Mouse (Mus musculus) granulocyte monocyte progenitor cell, adult 5-6 weeks (primary cell): ENCODE measurements around the gene Tmem158. TPM values are rescaled to one million over a fixed set of nuclear protein-coding genes. Genes with fewer than 3 reads are reported as not detected.

Experiments
- ATAC-seq: replicated peaks from 2 replicates; pipeline ENCODE4 v1.8.0; 2016; ENCODE audit warnings: mild to moderate bottlenecking, moderate TSS enrichment, inconsistent platforms; ENCODE audit not compliant: poor library complexity, severe bottlenecking
- total RNA-seq, 2 experiments: library from RNA; stranded (forward) in 1 of 2; stranded (reverse) in 1 of 2; fragments of 200-712, 200-1000 nt in 1 of 2; fragments of >200 nt in 1 of 2; fragmentation: Nextera tagmentation in 1 of 2; gene quantifications; 2 replicates each; pipeline ENCODE4 v1.2.3; 2014 to 2017

Tmem158 gene
- total RNA-seq (2014; fragmentation: Nextera tagmentation) (2.3 TPM in 1 of 2 replicates, not detected in the other), total RNA-seq (2017) (0.65 TPM in 1 of 2 replicates, not detected in the other)

GRCm38 (mm10) chr9:123260611-123261021, at the start of gene Tmem158:
TSS of gene Tmem158 (minus strand) at chr9:123260764.
- peak; percentile 94 for ATAC-seq

DNA sequence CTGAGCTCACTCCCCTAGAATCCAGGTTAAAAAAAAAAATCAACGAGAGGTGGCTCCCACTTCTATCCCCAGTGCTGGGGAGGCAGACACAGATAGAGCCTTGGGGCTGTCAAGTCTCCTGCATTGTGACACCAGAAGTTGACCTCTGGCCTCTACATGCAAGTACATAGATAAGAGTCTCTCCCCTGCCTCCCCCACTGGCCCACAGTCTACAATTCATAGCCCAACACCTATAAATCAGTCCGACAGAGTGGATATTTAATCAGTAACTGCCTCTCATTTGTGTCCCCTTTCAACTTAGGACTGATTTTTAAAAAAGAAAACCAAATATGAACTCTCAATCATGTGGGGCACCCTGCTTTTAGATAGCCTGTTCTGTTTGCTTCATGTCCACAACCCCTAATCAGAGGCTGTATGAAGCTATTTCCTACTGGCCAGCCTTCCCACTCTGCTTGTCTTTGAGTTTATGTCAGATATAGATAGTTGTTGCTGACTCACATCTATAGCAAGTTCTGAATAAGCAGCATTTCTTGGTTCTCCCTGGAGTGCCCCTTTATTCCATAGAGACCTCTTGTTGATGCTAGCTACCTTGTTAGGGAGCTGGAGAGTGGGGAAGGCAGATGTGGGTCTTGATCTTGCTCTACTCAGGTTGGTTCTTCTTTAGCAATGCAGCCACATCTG, 49.3 kb upstream of the Tmem158 start:
- ATAC-seq = no peak

DNA sequence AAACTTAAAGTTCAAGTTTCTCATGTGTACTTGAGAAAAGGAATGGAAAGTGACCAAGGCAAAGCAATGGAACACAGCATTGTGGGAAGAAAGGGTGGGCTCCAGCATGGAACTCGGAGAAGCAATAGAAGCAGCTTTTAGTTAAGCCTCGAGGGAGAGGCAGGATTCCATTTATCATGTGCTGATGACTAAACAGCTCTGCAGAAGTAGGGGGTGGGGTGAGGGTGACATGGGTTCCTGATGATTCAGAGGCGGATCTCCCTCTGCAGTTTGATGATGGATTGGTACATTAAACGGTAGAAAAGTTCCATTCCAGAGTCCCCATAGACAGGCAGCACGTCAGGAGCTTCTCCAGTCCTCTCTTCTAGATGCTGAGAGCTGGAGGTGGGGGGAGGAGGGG, 48.5 kb upstream of the Tmem158 start:
- ATAC-seq = no peak

- ATAC-seq = no peak
These were observed 44.4 kb upstream of the Tmem158 start for GRCm38 (mm10) chr9:123304917-123305316.

GRCm38 (mm10) chr9:123303952-123304351, 43.4 kb upstream of the Tmem158 start:
- ATAC-seq = no peak

GRCm38 (mm10) chr9:123302759-123303313, 42.3 kb upstream of the Tmem158 start:
- no peak for ATAC-seq

DNA sequence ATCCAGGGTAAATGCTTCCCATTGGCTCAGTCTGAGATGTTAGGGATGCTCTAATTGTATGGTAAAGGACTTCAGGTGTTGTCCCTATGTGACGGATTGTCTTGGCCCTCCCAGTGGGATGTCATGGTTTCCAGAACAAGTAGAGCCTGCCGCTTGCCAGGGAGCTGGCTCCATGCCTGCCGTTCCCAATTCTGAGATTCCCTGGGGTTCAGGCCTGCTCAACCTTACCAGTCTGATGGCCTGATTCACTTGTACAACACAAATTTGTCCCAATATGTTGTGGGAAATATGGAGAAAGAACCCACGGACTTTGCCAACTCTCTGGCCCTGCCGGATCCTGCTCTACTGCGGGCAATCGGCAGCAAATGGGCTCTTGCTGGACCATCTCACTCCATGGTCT, 37.3 kb upstream of the Tmem158 start:
- ATAC-seq = no peak

DNA sequence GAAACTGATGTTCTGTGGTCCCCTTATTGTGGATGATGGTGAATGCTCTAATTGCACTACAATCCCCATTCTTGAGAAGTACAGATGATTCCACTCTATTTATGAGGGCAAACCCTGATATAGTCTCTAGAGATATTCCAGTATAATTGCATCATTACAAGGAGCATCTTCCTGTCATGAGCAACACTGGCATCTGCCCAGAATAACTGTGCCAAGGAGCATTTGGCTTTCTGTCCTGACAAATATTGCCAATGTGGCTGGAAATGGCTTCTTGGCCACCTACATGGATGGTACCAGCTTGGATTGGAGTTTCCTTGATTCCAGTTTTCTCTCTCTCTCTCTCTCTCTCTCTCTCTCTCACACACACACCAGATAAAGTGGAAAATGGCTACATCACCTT, 35.7 kb upstream of the Tmem158 start:
- no peak for ATAC-seq

DNA sequence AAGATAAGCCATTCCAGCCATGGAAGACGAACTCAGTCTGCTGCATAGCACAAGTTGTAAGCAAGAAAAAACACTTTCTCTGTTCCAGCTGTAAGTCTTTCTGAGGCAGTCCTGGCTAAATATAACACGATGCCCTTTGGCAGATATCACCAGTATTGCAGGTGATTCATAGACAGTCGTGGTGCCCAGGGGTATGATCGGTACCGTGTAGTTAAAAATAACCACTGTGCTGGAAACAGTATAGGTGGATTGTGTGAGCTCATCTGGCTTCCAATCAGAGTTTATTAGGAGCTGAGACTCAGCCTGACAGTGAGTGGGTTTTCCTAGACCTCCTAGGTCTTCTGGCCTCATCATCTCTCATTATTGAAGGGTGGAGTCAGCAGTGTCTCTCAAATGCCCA, 34.0 kb upstream of the Tmem158 start:
- ATAC-seq = no peak

GRCm38 (mm10) chr9:123288378-123288777, 27.8 kb upstream of the Tmem158 start:
- no peak for ATAC-seq

- ATAC-seq = peak; percentile 86
These were observed 25.1 kb upstream of the Tmem158 start for GRCm38 (mm10) chr9:123285623-123286022.

DNA sequence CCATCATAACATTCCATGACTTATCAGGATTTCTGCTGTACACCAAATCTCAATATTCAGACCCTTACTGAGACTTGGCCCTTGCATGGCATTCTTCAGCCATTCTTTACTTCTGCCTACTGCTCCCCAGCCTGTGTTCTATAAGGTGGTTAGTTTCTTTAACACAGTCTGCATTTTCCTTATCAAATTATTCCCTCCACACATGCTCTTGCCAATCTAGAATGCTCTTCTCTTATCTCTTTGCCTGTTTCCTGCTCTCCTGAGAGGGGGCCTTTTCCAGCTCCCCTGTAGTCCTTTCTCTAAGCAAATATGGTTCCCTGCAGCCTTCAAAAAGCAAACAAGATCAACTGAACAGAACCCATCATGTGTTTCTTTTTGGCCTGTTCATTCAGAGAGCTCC, 20.2 kb upstream of the Tmem158 start:
- ATAC-seq = no peak

- peak; percentile 35; the same call in 1 of the 2 replicates for ATAC-seq
These were observed 17.4 kb upstream of the Tmem158 start for GRCm38 (mm10) chr9:123278003-123278402.

DNA sequence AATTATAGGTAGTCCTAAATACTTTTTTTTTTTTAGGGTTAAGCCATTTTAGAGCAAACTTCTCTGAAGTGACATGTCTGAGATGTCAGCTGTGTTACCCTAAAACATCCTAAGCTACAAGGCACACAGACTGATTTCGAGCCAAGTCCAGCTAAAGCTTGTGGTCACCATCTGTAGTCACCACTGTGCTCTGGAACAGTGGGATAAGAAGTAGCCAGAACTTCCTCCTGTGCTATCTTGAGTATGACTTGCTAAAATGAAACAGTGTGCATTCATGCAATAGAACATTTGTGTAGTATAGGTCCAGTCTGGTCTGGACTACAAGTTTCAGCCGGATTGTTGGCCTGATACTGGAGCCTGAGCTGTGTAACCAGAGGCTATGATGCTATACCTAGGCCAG, 14.8 kb upstream of the Tmem158 start:
- ATAC-seq = peak; percentile 37; the same call in 1 of the 2 replicates

DNA sequence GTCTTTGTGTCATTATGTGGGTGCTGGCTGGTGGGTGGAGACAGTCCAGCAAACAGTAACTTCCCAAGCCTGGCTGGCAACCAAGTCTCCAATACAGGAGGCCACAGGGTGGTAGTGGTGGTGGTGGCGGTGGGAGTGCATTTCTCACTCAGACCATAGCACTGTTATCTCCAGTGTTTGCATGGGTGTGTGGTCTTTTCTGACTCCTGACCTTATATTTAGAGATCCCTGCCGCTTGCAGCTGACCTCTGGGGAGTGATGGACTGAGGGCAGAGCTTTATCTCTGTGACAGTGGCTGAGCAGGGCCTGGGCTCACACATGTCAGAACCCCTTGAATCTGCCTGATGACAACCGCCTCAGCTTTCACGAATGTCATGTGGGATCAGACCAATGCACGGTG, 14.1 kb upstream of the Tmem158 start:
- no peak for ATAC-seq

GRCm38 (mm10) chr9:123273876-123274275, 13.3 kb upstream of the Tmem158 start:
- ATAC-seq = no peak

DNA sequence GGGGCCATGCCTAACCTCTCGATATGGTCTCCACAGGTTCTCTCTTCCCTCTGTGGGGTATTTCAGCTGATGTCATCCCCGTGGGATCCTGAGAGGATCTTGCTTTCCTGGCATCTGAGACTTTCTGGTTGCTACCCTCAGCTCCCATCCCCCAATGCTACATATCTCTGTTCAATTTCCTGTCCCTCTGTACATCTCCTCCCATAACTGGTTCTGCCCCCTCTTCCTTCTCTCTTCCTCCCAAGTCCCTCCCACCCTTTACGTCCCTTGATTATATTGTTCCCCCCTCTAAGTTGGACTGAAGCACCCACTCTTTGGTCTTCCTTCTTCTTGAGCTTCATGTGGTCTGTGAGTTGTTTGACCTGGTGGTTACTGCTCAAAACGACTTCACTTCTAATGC, 11.0 kb upstream of the Tmem158 start:
- no peak for ATAC-seq

GRCm38 (mm10) chr9:123269906-123270558, 9.5 kb upstream of the Tmem158 start:
- peak; percentile 99 for ATAC-seq

GRCm38 (mm10) chr9:123259896-123260610, 511 bp downstream of the Tmem158 start:
- ATAC-seq = peak; percentile 7; the same call in 1 of the 2 replicates

GRCm38 (mm10) chr9:123259461-123259895, 1.1 kb downstream of the Tmem158 start:
- peak; percentile 80 for ATAC-seq

GRCm38 (mm10) chr9:123258796-123259195, 1.8 kb downstream of the Tmem158 start:
- ATAC-seq = no peak
